Mouse (Mus musculus) embryonic fibroblast, embryonic 13.5 days (primary cell): ENCODE data around the gene Cyfip2.

Experiments used
- CTCF ChIP-seq: IDR thresholded peaks from 2 replicates; pipeline ENCODE4 v1.5.1; 2011; ENCODE audit warnings: mild to moderate bottlenecking, control low read depth, low read length, moderate library complexity, borderline replicate concordance; ENCODE audit not compliant: insufficient read depth
- POLR2A ChIP-seq: IDR thresholded peaks from 2 replicates; pipeline ENCODE4 v1.6.1; 2011; ENCODE audit warnings: low read depth, mild to moderate bottlenecking, control low read depth, low read length, moderate library complexity

- no peak for TF ChIP-seq POLR2A
- TF ChIP-seq CTCF: no peak
These were observed 107.8 kb downstream of the Cyfip2 start for GRCm38 (mm10) chr11:46204841-46205240.
